Mouse (Mus musculus) c-Kit-positive CD71-positive TER-119-negative erythroid progenitor cells, embryonic 14.5 days (primary cell): ENCODE data around the gene 9130213A22Rik.

ENCODE experiments used
- DNase-seq: peaks from one replicate; pipeline ENCODE4 v3.0.0-alpha.2; 2013; ENCODE audit warnings: low read depth

The 9130213A22Rik gene

GRCm38 (mm10) chr11:69106842-69107241 is 15.5 kb downstream of the 9130213A22Rik start:
- no peak for DNase-seq

DNA sequence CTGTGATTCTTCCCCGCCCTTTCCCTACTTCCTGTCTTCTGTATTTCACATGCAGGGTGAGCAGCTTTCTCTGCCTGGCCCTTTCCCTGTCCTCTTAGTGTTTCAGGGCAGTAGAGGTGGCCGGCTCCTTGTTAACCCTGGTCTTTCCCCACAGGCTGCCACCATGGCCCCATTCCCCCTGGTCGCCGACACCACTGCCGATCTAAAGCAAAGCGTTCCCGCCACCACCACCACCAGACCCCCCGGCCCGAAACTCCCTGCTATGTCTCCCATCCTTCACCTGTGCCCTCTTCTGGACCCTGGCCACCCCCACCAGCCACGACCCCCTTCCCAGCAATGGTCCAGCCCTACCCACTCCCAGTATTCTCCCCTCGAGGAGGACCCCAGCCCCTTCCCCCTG is 16.1 kb downstream of the 9130213A22Rik start:
- DNase-seq = no peak

DNA sequence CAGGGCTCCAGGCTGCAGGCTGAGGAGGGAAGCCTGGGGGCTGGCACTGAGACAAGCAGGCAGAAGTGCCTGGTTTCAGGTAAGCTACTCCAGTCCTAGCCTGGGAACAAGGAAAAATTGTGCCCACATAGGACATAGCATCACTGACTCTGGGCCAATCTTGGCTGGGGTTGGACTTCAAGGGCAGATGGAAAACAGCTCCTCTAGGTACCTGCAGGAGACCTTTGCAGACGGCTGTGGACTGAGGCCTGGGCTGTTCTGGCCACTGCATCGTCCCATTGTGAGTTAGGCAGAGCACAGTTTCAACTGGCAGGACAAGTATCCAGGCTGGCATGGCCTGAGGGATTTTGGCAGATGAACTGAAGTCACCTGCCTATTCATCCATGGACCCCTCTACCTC is 16.6 kb downstream of the 9130213A22Rik start:
- no peak for DNase-seq

- no peak for DNase-seq
These were observed 17.2 kb downstream of the 9130213A22Rik start for GRCm38 (mm10) chr11:69105227-69105626.

DNA sequence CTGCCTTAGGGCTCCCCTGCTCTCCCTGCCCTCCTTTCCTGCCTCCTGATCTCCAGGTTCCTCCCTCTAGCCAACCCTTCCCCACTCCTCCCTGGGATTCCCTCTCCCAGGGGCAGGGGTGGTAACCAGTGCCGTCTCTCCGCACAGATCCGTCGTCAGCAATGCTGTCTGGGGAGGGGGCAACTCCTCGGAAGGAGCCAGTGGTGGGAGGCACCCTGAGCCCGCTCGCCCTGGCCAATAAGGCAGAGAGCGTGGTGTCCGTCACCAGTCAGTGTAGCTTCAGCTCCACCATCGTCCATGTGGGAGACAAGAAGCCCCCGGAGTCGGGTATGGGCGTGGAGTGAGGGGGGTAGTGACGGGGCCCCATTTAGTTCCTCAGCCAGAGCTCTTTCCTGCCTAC is 17.9 kb downstream of the 9130213A22Rik start:
- no peak for DNase-seq

GRCm38 (mm10) chr11:69103531-69104435 is 18.6 kb downstream of the 9130213A22Rik start:
- DNase-seq = no peak

DNA sequence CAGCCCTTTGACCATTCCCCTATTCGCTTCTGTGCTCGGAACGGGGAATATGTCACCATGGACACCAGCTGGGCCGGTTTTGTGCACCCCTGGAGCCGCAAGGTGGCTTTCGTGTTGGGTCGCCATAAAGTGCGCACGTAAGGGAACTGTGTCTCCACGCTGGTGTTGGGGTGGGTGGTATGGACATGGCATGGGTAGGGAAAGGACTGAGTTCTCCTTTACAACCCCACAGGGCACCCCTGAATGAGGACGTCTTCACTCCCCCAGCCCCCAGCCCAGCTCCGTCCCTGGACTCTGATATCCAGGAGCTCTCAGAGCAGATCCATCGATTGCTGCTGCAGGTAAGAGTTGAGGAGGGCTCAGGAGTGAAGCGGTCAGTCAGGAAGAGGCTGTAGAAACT is 19.3 kb downstream of the 9130213A22Rik start:
- no peak for DNase-seq

- DNase-seq = no peak
These were observed 20.0 kb downstream of the 9130213A22Rik start for GRCm38 (mm10) chr11:69102403-69102725.

DNA sequence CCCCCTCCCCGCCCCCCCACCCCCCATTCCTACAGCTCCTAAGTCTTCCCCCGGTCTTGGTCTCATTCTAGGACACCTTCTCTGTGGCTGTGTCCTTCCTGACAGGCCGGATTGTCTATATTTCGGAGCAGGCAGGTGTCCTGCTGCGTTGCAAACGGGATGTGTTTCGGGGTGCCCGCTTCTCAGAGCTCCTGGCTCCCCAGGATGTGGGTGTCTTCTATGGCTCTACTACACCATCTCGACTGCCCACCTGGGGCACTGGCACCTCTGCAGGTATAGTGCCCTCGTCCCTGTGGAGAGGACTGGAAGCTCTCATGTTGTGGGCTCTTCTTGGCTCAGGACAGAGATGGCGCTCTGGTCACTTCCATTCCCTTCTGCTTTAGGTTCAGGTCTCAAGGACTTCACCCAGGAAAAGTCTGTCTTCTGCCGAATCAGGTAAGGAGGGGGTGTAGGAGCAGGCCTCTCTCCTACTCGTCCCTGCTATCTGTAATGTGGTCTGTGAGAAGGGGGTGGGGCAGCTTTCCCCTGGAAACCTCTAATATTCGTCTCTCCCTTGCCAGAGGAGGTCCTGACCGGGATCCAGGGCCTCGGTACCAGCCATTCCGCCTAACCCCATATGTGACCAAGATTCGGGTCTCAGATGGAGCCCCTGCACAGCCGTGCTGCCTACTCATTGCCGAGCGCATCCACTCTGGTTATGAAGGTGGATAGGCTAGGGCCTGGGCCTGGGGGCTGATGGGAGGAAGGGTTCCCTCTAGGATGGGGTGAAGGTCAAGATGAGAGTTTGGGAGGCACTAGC is 20.6 kb downstream of the 9130213A22Rik start:
- no peak for DNase-seq

DNA sequence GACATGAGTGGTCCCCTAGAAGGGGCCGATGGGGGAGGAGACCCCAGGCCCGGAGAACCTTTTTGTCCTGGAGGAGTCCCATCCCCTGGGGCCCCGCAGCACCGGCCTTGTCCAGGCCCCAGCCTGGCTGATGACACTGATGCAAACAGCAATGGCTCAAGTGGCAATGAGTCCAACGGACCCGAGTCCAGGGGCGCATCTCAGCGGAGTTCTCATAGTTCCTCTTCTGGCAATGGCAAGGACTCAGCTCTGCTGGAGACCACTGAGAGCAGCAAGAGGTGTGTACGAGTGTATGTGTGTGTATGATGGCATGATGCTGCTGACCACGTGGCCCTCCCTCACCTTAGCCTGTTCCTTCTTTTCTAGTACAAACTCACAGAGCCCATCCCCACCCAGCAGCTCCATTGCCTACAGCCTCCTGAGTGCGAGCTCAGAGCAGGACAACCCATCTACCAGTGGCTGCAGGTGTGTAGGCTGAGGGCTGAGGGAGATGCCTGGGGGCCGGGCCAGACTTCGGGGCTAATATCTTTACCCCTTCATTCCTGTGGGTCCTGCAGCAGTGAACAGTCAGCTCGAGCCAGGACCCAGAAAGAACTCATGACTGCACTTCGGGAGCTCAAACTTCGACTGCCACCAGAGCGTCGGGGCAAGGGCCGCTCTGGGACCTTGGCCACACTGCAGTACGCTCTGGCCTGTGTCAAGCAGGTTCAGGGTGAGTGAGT is 21.6 kb downstream of the 9130213A22Rik start:
- DNase-seq = no peak

GRCm38 (mm10) chr11:69099915-69100345 is 22.5 kb downstream of the 9130213A22Rik start:
- peak; percentile 76 for DNase-seq

- DNase-seq = no peak
These were observed 23.0 kb downstream of the 9130213A22Rik start for GRCm38 (mm10) chr11:69099177-69099914.

DNA sequence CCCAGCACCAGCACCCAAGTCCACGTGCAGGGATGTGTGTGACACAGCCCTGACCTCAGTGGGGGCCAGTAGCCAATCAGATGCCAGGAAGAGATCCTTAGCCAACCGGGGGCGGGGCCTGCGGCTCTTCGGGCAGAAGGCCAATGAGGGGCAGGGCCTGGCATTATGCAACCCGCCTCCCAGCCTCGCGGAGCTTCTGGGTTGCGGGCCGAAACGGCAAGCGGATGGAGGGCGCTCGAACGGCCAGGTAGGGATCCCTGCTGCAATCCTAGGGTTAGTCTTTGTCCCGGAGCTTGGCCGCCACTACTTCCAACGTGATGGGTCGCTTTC is 23.7 kb downstream of the 9130213A22Rik start:
- peak; percentile 94 for DNase-seq

GRCm38 (mm10) chr11:69098039-69098761 is 24.2 kb downstream of the 9130213A22Rik start:
- no peak for DNase-seq

- peak; percentile 96 for DNase-seq
These were observed 25.1 kb downstream of the 9130213A22Rik start for GRCm38 (mm10) chr11:69096987-69097900.

- DNase-seq = no peak
These were observed 25.9 kb downstream of the 9130213A22Rik start for GRCm38 (mm10) chr11:69096360-69096986.

DNA sequence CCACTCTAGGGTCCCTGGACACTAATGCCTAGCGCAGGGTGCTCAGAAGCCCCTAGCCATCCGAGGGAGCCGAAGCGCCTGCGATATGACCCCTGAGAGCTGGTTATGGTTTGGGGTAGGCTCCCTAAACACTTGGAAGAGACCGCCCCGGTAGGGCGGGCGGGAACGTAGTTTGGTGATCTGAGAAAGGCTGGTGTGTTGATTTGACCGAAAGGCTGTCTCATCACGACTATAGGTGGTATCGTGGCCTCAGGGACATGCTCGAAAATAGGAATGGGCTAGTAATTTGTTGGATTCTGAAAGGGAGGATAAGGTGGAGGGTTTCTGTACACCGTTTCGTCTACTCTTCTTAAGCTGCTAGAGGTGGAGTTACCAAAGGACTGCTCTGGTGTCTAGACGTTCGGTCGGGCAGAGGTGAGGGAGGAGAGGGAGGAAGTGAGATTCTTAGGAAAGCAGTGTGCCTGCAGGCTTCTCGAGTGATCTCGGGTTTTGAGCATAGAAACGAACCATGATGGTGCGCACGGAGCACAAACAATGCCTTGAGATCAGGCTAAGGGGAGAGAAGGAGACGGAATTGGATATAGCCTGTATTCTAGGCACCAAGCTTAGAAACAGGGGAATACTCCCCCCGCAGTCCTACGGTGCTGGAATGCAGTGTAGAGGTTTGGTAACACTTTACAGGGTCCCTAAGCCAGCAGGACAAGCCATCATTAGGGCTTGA is 26.7 kb downstream of the 9130213A22Rik start:
- DNase-seq = no peak

DNA sequence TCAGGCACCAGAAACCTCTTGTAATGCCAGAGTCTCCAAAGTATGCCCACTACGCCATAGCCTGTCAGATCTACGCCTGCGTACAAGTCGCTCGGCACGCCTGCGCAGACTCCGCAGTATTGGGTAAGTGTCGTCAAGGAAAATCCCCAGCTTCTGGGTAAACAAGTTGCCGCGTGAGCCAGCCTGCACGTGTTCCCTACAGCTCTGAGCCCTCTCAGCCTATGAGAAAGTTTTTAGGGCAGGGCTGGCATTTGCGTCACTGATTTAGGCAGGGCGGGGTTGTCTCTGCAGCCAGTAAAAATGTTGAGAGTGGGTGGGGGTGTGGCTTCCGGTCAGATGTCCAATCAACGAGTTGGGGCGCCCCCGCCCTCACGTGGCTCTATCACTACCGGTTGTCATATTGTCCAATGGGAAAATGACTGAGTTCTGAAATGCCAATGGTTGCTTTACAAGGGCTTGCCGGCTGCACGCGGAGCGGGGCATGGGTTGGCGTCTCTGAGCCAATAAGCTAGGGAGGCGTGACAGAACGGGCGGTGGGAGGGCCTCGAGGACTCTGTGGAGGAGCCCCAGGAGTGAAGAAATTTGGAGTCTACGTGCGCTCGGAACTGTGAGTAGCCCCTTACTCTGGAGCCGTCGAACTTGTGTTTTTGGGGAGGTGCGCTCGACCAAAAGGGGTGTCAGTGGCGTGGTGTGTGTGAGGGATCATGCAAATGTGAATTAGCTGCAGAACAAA is 27.5 kb downstream of the 9130213A22Rik start, which contains the start of gene Per1:
Gene Per1, plus strand, starts transcription at position 521 of the 733 bp plus-strand sequence.
- DNase-seq = peak; percentile 98
